Mouse (Mus musculus): ENCODE measurements around the gene Ift88.

- TF ChIP-seq GATA1 (IDR thresholded peaks at IDR 0.05; ENCODE audit: borderline replicate concordance, low read length) = no peak
- no peak for TF ChIP-seq CTCF (IDR thresholded peaks at IDR 0.05; ENCODE audit: low read depth, low read length)
- no peak for TF ChIP-seq TAL1 (conservative IDR thresholded peaks at IDR 0.05; ENCODE audit: low read depth, low read length)
- TF ChIP-seq POLR2AphosphoS5 (IDR thresholded peaks at IDR 0.05; ENCODE audit: insufficient replicate concordance, low read depth, low read length) = no peak
- no peak for TF ChIP-seq GATA2 (IDR thresholded peaks at IDR 0.05; ENCODE audit: borderline replicate concordance, low read depth, low read length)
These were observed 110.5 kb downstream of the Ift88 start for GRCm38 (mm10) chr14:57534346-57534745.

Data from G1E (cell line).